Mouse (Mus musculus) ES-E14 (cell line): ENCODE data around the gene Cpeb2. TPM values are rescaled to one million over a fixed set of nuclear protein-coding genes. Genes with fewer than 3 reads are reported as not detected.

ENCODE experiments used
- DNase-seq: peaks from one replicate; pipeline ENCODE4 v3.0.0-alpha.2; 2013; ENCODE audit warnings: low read depth, low spot score
- H3K27ac ChIP-seq: 2 replicates; pipeline ENCODE4 v1.5.1; 2012; ENCODE audit warnings: low read depth, mild to moderate bottlenecking, low read length, moderate library complexity, mixed read lengths; ENCODE audit not compliant: poor library complexity, insufficient read depth, severe bottlenecking
- H3K36me3 ChIP-seq: 2 replicates; pipeline ENCODE4 v1.6.1; 2012; ENCODE audit warnings: mild to moderate bottlenecking, low read length, moderate library complexity, mixed read lengths; ENCODE audit not compliant: control insufficient read depth, poor library complexity, insufficient read depth, severe bottlenecking
- H3K4me1 ChIP-seq, 2 experiments: fragments of 150-350 bp in 1 of 2; sonication (generic) in 1 of 2; 2 replicates each; pipeline ENCODE4 v1.6.1; 2012; ENCODE audit warnings: low read length in 2 of 2, mild to moderate bottlenecking in 1 of 2, mixed read lengths in 1 of 2; ENCODE audit not compliant: control insufficient read depth in 2 of 2, insufficient read depth in 2 of 2, poor library complexity in 1 of 2
- H3K4me3 ChIP-seq, 2 experiments: fragments of 150-350 bp in 1 of 2; sonication (generic) in 1 of 2; 2 replicates each; pipeline ENCODE4 v1.5.1; 2012; ENCODE audit warnings: low read length in 2 of 2, low read depth in 1 of 2, mild to moderate bottlenecking in 1 of 2, mixed read lengths in 1 of 2; ENCODE audit not compliant: insufficient read depth in 1 of 2, poor library complexity in 1 of 2, severe bottlenecking in 1 of 2
- H3K9ac ChIP-seq: 2 replicates; pipeline ENCODE4 v1.6.1; 2012; ENCODE audit warnings: low read depth, mild to moderate bottlenecking, low read length, mixed read lengths; ENCODE audit not compliant: poor library complexity, insufficient read depth, severe bottlenecking
- H3K9me3 ChIP-seq: fragments of 150-350 bp; sonication (generic); 2 replicates; pipeline ENCODE4 v1.6.1; 2012; ENCODE audit warnings: low read depth, mild to moderate bottlenecking, low read length; ENCODE audit not compliant: control insufficient read depth, insufficient read depth
- CHD2 ChIP-seq: IDR thresholded peaks from 2 replicates; pipeline ENCODE4 v1.6.1; 2014; ENCODE audit warnings: mild to moderate bottlenecking, low read depth, low read length, inconsistent platforms
- HCFC1 ChIP-seq: IDR thresholded peaks from 2 replicates; pipeline ENCODE4 v1.6.1; 2012; ENCODE audit warnings: low read length, inconsistent platforms, borderline replicate concordance; ENCODE audit not compliant: insufficient read depth
- MAFK ChIP-seq: IDR thresholded peaks from 2 replicates; pipeline ENCODE4 v1.6.1; 2014; ENCODE audit warnings: mild to moderate bottlenecking, low read depth, low read length, inconsistent platforms; ENCODE audit not compliant: insufficient read depth
- ZC3H11A ChIP-seq: IDR thresholded peaks from 2 replicates; pipeline ENCODE4 v1.6.1; 2012; ENCODE audit warnings: low read depth, mild to moderate bottlenecking, inconsistent platforms, low read length, borderline replicate concordance
- ZNF384 ChIP-seq: IDR thresholded peaks from 2 replicates; pipeline ENCODE4 v1.6.1; 2012; ENCODE audit warnings: low read depth, low read length, inconsistent platforms
- in situ Hi-C, 2 experiments: fragments of 600-800 bp; cut with MboI; formaldehyde crosslinking; loops; one replicate each; pipeline ENCODE4 v1.15.1; 2025; ENCODE audit warnings: low sequenced_read_pairs in 2 of 2, inconsistent platforms in 1 of 2; ENCODE audit not compliant: unreplicated experiment in 2 of 2
- total RNA-seq: library from RNA; depleted of rRNA; stranded (reverse); fragments of 300-350 nt; gene quantifications from 2 replicates; pipeline ENCODE4 v1.2.3, GENCODE M21; 2012

The Cpeb2 gene
- total RNA-seq, 1 experiment = 4.1 TPM

DNA sequence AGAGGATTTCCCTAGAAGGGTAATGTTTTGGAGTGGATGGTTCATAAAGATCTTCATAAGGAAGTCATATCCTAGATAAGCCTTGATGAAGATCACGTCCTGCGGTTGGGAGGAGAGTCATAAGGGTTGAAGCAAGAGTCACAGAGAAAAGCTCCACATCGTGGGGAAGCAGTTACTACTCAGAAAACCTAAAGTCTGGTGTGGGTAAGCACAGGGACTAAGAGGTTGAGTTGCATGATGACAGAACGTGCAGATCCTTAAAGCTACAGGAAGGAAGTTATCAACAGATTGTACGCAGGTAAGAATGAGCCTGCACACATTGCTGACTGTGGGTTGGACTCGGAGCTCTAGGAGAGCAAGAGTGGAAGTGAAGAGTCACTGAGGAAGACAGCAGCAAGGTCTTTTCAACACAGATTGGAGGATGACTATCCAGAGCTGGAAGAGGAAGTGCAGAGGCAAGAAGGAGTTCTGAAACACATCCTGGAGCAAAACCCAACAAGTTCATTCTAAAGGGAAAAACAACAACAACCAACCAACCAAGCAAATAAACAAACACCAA is 26.4 kb upstream of the Cpeb2 start:
- Histone ChIP-seq H3K36me3 (no peaks in the 10 kb centered on the region), H3K9me3 (no peaks in the 10 kb centered on the region), H3K9ac (no peak overlapping the region), H3K27ac (no peak overlapping the region), H3K4me3 (no peak overlapping the region), H3K4me1 (no peaks in the 10 kb centered on the region)
- in situ Hi-C loops = no loop called here
- TF ChIP-seq MAFK = no peak
- TF ChIP-seq ZC3H11A = no peak
- TF ChIP-seq ZNF384 = no peak
- no peak for TF ChIP-seq HCFC1
- no peak for TF ChIP-seq CHD2
- no peak for DNase-seq

DNA sequence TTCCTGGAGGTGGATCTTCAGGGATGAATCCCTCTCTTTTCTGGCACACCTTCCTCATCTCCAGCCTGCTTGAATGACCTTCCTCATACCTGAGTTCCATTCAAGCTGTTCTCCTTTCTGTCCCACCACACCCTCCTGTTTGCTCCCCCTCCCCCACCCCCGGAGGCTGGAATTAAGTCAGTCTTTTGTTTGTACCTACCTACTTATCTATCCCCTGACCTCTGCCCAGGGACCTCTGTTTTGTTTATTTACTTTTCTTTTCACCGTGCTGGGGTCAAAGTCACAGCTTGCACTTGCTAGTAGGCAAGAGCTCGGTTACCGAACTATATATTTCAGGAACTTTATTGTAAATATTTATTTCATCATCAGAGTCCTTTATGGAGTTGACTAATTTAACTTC is 15.5 kb upstream of the Cpeb2 start:
- Histone ChIP-seq H3K4me1 (peaks cover 0 to 2% of the 10 kb centered on the region in 2 experiments; a peak in 1 of 4 replicates), H3K9ac (no peak overlapping the region), H3K27ac (no peak overlapping the region), H3K4me3 (no peak overlapping the region), H3K9me3 (no peaks in the 10 kb centered on the region), H3K36me3 (no peaks in the 10 kb centered on the region)
- in situ Hi-C loops = no loop called here
- TF ChIP-seq ZNF384 = no peak
- TF ChIP-seq MAFK = no peak
- TF ChIP-seq HCFC1 = no peak
- 0 out of 2 replicates have a peak, but pooled peaks have one; percentile 52 for TF ChIP-seq CHD2
- peak; percentile 54 for DNase-seq

DNA sequence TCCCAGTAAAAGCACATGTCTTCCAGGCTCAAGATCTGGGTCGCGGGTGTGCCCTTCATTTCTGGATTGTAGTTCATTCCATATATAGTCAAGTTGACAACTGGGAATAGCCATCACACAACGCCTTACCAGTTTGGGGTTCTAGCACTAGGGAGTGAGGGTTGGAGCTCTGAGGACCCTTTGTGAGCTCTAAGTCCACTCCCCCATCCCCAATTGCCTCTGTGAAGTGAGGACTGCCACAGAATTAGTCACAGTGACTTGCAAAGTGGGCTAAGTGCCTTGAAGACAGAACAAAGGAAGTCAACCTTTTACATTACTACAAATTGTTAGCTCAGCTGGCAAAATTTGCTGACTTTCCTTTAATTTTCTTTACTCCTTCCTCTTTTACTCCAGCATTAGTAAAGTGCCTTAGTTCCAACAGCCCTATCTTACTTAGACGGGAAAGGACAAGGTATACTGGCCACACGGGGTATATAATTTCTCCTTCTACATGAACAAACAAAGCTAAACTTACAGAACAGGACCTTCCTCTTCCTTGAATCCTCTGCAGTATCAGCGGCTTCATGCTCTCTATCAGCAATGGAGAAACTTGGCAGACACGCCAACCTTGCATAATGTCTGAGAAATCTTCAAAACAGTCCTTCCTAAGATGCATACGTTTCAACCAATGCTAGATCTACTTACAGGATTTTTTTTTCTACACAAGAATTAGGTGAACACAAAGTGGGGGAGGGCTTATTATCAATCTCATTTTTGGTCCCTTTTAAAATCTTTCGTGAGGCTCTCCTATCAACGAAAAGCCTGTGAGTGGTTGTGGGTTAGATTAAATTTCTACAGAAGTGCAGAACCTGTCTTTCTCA is 14.8 kb upstream of the Cpeb2 start:
- Histone ChIP-seq H3K4me1 (peaks cover 0 to 2% of the 10 kb centered on the region in 2 experiments; a peak in 1 of 4 replicates), H3K9me3 (no peaks in the 10 kb centered on the region), H3K9ac (no peak overlapping the region), H3K4me3 (no peak overlapping the region), H3K36me3 (no peaks in the 10 kb centered on the region), H3K27ac (no peak overlapping the region)
- in situ Hi-C loops = no loop called here
- no peak for DNase-seq
- no peak for TF ChIP-seq ZC3H11A

DNA sequence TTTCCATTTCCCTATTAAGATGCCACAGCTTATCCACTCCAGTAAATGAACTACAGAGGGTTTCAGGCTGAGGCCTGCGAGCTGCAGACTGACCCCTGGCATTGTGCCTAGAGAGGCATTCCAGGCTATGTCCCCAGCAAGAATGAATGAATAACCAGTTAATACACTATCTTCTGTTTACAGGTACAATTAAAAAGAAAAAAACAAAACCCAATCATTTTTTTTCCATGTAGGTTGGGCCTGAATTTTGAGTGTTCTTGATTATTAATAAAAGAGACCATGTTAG is 14.2 kb upstream of the Cpeb2 start:
- in situ Hi-C loops = no loop called here
- Histone ChIP-seq H3K4me3 (no peak overlapping the region), H3K27ac (no peak overlapping the region), H3K4me1 (peaks cover 0 to 2% of the 10 kb centered on the region in 2 experiments; a peak in 1 of 4 replicates), H3K9me3 (no peaks in the 10 kb centered on the region), H3K36me3 (no peaks in the 10 kb centered on the region), H3K9ac (no peak overlapping the region)
- TF ChIP-seq ZNF384 (no peak), MAFK (no peak), ZC3H11A (no peak), CHD2 (no peak), HCFC1 (no peak)
- no peak for DNase-seq
